Mouse (Mus musculus) heart, postnatal 0 days (tissue): ENCODE measurements at regions not wholly inside any gene's neighbourhood (a gene's known extent, or its start where the extent isn't known, plus 50 kb on each side); places are given as distances from the start of the nearest gene placed in this dataset.

Source experiments
- ATAC-seq: fragments of 200-750 bp; cut with Nextera tagmentation; 2 replicates; pipeline ENCODE4 v1.8.0; 2017; ENCODE audit warnings: low read depth, moderate number of reproducible peaks, moderate library complexity; ENCODE audit not compliant: insufficient read depth
- DNase-seq: peaks from one replicate; pipeline ENCODE4 v3.0.0-alpha.2; 2016; ENCODE audit warnings: low spot score
- H3K27ac ChIP-seq: fragments of 300-500 bp; sonication (generic); 2 replicates; pipeline ENCODE4 v1.5.1; 2014; ENCODE audit warnings: low read depth, mild to moderate bottlenecking
- H3K27me3 ChIP-seq: fragments of 300-500 bp; sonication (generic); 2 replicates; pipeline ENCODE4 v1.6.1; 2014; ENCODE audit warnings: low read length, mixed read lengths; ENCODE audit not compliant: control insufficient read depth, insufficient read depth
- H3K36me3 ChIP-seq: fragments of 300-500 bp; sonication (generic); replicated peaks from 2 replicates; pipeline ENCODE4 v1.6.1; 2014; ENCODE audit warnings: low read length, mixed read lengths; ENCODE audit not compliant: control insufficient read depth, insufficient read depth
- H3K4me1 ChIP-seq: fragments of 300-500 bp; sonication (generic); 2 replicates; pipeline ENCODE4 v1.6.1; 2014; ENCODE audit warnings: antibody characterized with exemption; ENCODE audit not compliant: control insufficient read depth, insufficient read depth
- H3K4me2 ChIP-seq: fragments of 300-500 bp; sonication (generic); 2 replicates; pipeline ENCODE4 v1.6.1; 2014; ENCODE audit warnings: low read depth, mild to moderate bottlenecking, low read length, moderate library complexity
- H3K4me3 ChIP-seq: fragments of 300-500 bp; sonication (generic); 2 replicates; pipeline ENCODE4 v1.5.1; 2014; ENCODE audit warnings: low read depth, low read length
- H3K9ac ChIP-seq: fragments of 300-500 bp; sonication (generic); replicated peaks from 2 replicates; pipeline ENCODE4 v1.6.1; 2014; ENCODE audit warnings: low read depth, low read length, mixed read lengths
- H3K9me3 ChIP-seq: fragments of 300-500 bp; sonication (generic); replicated peaks from 2 replicates; pipeline ENCODE4 v1.6.1; 2016; ENCODE audit warnings: low read length; ENCODE audit not compliant: control insufficient read depth
- CTCF ChIP-seq: IDR thresholded peaks from 2 replicates; pipeline ENCODE4 v1.5.1; 2016; ENCODE audit warnings: antibody characterized with exemption, control low read depth, low read depth
- EP300 ChIP-seq: IDR thresholded peaks from 2 replicates; pipeline ENCODE4 v1.6.1; 2016; ENCODE audit warnings: antibody characterized with exemption, low read depth
- WGBS: fragments of 180-500 bp; shearing (Covaris S2); extraction: QIAGEN DNeasy Blood & Tissue Kit; methylation state at CpG from one replicate; pipeline ENCODE4 v1.1.7; 2014; 5-methylcytosine and 5-hydroxymethylcytosine counted together

GRCm38 (mm10) chr12:68680668-68681067 lies 478.3 kb downstream of the Rps29 start:
- TF ChIP-seq EP300 (no peak), CTCF (no peak)
- WGBS = 20% methylated on average over 3 of the region's 3 CpGs
- Histone ChIP-seq H3K4me1 (no peaks in the 10 kb centered on the region), H3K27ac (no peak overlapping the region), H3K27me3 (no peaks in the 10 kb centered on the region), H3K9me3 (no peaks in the 10 kb centered on the region), H3K4me2 (no peak overlapping the region), H3K36me3 (no peaks in the 10 kb centered on the region), H3K9ac (no peak overlapping the region), H3K4me3 (no peak overlapping the region)
- ATAC-seq (peak; percentile 60), DNase-seq (no peak)

GRCm38 (mm10) chr12:68676096-68676775 lies 482.8 kb downstream of the Rps29 start:
- 86% methylated on average over 16 of the region's 16 CpGs for WGBS
- no peaks in the 10 kb centered on the region for H3K36me3 ChIP-seq
- H3K4me3 ChIP-seq = no peak overlapping the region
- no peaks in the 10 kb centered on the region for H3K4me1 ChIP-seq
- no peak overlapping the region for H3K27ac ChIP-seq
- no peak overlapping the region for H3K4me2 ChIP-seq
- DNase-seq = no peak
- no peak overlapping the region for H3K9ac ChIP-seq
- no peaks in the 10 kb centered on the region for H3K27me3 ChIP-seq
- TF ChIP-seq EP300 (no peak), CTCF (no peak)
- no peaks in the 10 kb centered on the region for H3K9me3 ChIP-seq
- no peak for ATAC-seq

- Histone ChIP-seq H3K9me3 (no peaks in the 10 kb centered on the region), H3K4me3 (no peak overlapping the region), H3K36me3 (no peaks in the 10 kb centered on the region), H3K4me1 (no peaks in the 10 kb centered on the region), H3K4me2 (no peak overlapping the region), H3K9ac (no peak overlapping the region), H3K27me3 (no peaks in the 10 kb centered on the region), H3K27ac (no peak overlapping the region)
- ATAC-seq (no peak), DNase-seq (no peak)
- WGBS = 57% methylated on average over 3 of the region's 3 CpGs
- TF ChIP-seq EP300 (no peak), CTCF (no peak)
Measured at GRCm38 (mm10) chr12:68672011-68672410, 487.0 kb downstream of the Rps29 start.

GRCm38 (mm10) chr12:68645901-68646585 lies 512.9 kb downstream of the Rps29 start:
- 55% methylated on average over 1 of the region's 1 CpGs for WGBS
- TF ChIP-seq EP300 = no peak
- TF ChIP-seq CTCF = no peak
- DNase-seq (no peak), ATAC-seq (no peak)
- no peak overlapping the region for H3K4me3 ChIP-seq
- H3K4me2 ChIP-seq = no peak overlapping the region
- H3K27me3 ChIP-seq = no peaks in the 10 kb centered on the region
- H3K27ac ChIP-seq = no peak overlapping the region
- H3K4me1 ChIP-seq = no peaks in the 10 kb centered on the region
- no peak overlapping the region for H3K9ac ChIP-seq
- no peaks in the 10 kb centered on the region for H3K9me3 ChIP-seq
- no peaks in the 10 kb centered on the region for H3K36me3 ChIP-seq

- H3K9me3 ChIP-seq = no peaks in the 10 kb centered on the region
Measured at GRCm38 (mm10) chr12:68643671-68644070, 515.3 kb downstream of the Rps29 start.

GRCm38 (mm10) chr12:68632441-68632840 lies 526.5 kb downstream of the Rps29 start:
- H3K4me1 ChIP-seq = no peaks in the 10 kb centered on the region
- no peak for ATAC-seq
- no peak overlapping the region for H3K4me2 ChIP-seq
- no peak overlapping the region for H3K27ac ChIP-seq
- H3K4me3 ChIP-seq = no peak overlapping the region
- H3K36me3 ChIP-seq = no peaks in the 10 kb centered on the region
- H3K27me3 ChIP-seq = no peaks in the 10 kb centered on the region
- DNase-seq = no peak
- no peak for TF ChIP-seq EP300
- no peak for TF ChIP-seq CTCF
- H3K9me3 ChIP-seq = no peaks in the 10 kb centered on the region
- H3K9ac ChIP-seq = no peak overlapping the region
- WGBS = 92% methylated on average over 3 of the region's 3 CpGs

More at GRCm38 (mm10) chr12:68643671-68644070, 515.3 kb downstream of the Rps29 start:
- Histone ChIP-seq H3K4me2 (no peak overlapping the region), H3K36me3 (no peaks in the 10 kb centered on the region), H3K27me3 (no peaks in the 10 kb centered on the region), H3K4me1 (no peaks in the 10 kb centered on the region), H3K27ac (no peak overlapping the region), H3K4me3 (no peak overlapping the region), H3K9ac (no peak overlapping the region)
- DNase-seq (no peak), ATAC-seq (no peak)
- 74% methylated on average over 4 of the region's 4 CpGs for WGBS
- TF ChIP-seq CTCF (no peak), EP300 (no peak)
